Mouse (Mus musculus) liver, embryonic 11.5 days (tissue): ENCODE measurements around the gene Bscl2. TPM values are rescaled to one million over a fixed set of nuclear protein-coding genes. Genes with fewer than 3 reads are reported as not detected.

Experiments used
- microRNA-seq: library from miRNA; unstranded; fragments of <30 nt; microRNA quantifications from one replicate; pipeline ENCODE4, GENCODE M21; 2017; ENCODE audit warnings: borderline number of aligned reads
- polyA plus RNA-seq: library from polyadenylated mRNA; unstranded; fragments of >200 nt; fragmentation: Nextera tagmentation; extraction: Ambion mirVana; gene quantifications from 2 replicates; pipeline ENCODE4 v1.2.1, GENCODE M21; 2014

Gene Bscl2
- polyA plus RNA-seq, 1 experiment from 2014 or later = 52.7 TPM

Small RNAs within 50 kb of the gene (microRNA-seq; reads per million reads assigned to microRNA genes)
- gene Mir5136 = not detected

Other genes starting within 250 kb of the Bscl2 start
- gene Slc22a8, start 246.2 kb upstream of the Bscl2 start, polyA plus RNA-seq = 2.0 and 2.9 TPM in 2 replicates
- not detected in 2 replicates for gene Slc22a6, start 219.4 kb upstream of the Bscl2 start, polyA plus RNA-seq
- 0.12 TPM in 1 of 2 replicates, not detected in the other for gene Chrm1, start 173.7 kb upstream of the Bscl2 start, polyA plus RNA-seq
- 150 and 159 TPM in 2 replicates for gene Slc3a2, start 114.1 kb upstream of the Bscl2 start, polyA plus RNA-seq
- gene Wdr74, start 101.6 kb upstream of the Bscl2 start, polyA plus RNA-seq = 142 and 143 TPM in 2 replicates
- 1.7 and 2.0 TPM in 2 replicates for gene 1700092M07Rik, start 96.7 kb upstream of the Bscl2 start, polyA plus RNA-seq
- gene Stx5a, start 96.1 kb upstream of the Bscl2 start, polyA plus RNA-seq = 69.5 and 73.1 TPM in 2 replicates
- 197 and 198 TPM in 2 replicates for gene Nxf1, start 80.4 kb upstream of the Bscl2 start, polyA plus RNA-seq
- gene Tmem223, start 66.5 kb upstream of the Bscl2 start, polyA plus RNA-seq = 116 and 123 TPM in 2 replicates
- 116 and 119 TPM in 2 replicates for gene Tmem179b, start 63.0 kb upstream of the Bscl2 start, polyA plus RNA-seq
- 25.9 TPM in 2 replicates for gene Taf6l, start 51.0 kb upstream of the Bscl2 start, polyA plus RNA-seq
- 152 and 159 TPM in 2 replicates for gene Polr2g, start 38.9 kb upstream of the Bscl2 start, polyA plus RNA-seq
- 3.2 and 4.1 TPM in 2 replicates for gene Zbtb3, start 34.9 kb upstream of the Bscl2 start, polyA plus RNA-seq
- gene Ttc9c, start 18.1 kb upstream of the Bscl2 start, polyA plus RNA-seq = 43.8 and 46.8 TPM in 2 replicates
- gene Hnrnpul2, start 17.5 kb upstream of the Bscl2 start, polyA plus RNA-seq = 5.5 and 6.4 TPM in 2 replicates
- 0.40 TPM in 1 of 2 replicates, not detected in the other for gene AC129217.1, start 7.7 kb upstream of the Bscl2 start, polyA plus RNA-seq
- gene Gng3, start 1.7 kb downstream of the Bscl2 start, polyA plus RNA-seq = 2.1 and 2.3 TPM in 2 replicates
- gene Lrrn4cl, start 13.3 kb downstream of the Bscl2 start, polyA plus RNA-seq = 0.10 and 0.34 TPM in 2 replicates
- 198 and 204 TPM in 2 replicates for gene Ubxn1, start 34.0 kb downstream of the Bscl2 start, polyA plus RNA-seq
- gene Uqcc3, start 43.5 kb downstream of the Bscl2 start, polyA plus RNA-seq = 57.1 and 66.9 TPM in 2 replicates
- gene Lbhd1, start 46.3 kb downstream of the Bscl2 start, polyA plus RNA-seq = 133 and 147 TPM in 2 replicates
- not detected in 2 replicates for gene Gm49403, start 46.5 kb downstream of the Bscl2 start, polyA plus RNA-seq
- gene 1810009A15Rik, start 51.4 kb downstream of the Bscl2 start, polyA plus RNA-seq = 163 and 171 TPM in 2 replicates
- gene Gm49416, start 51.5 kb downstream of the Bscl2 start, polyA plus RNA-seq = not detected in 2 replicates
- gene Ints5, start 55.5 kb downstream of the Bscl2 start, polyA plus RNA-seq = 47.8 and 52.4 TPM in 2 replicates
- 91.8 and 106 TPM in 2 replicates for gene Ganab, start 60.6 kb downstream of the Bscl2 start, polyA plus RNA-seq
- 32.3 and 34.8 TPM in 2 replicates for gene B3gat3, start 82.9 kb downstream of the Bscl2 start, polyA plus RNA-seq
- 2.4 and 3.9 TPM in 2 replicates for gene Rom1, start 91.9 kb downstream of the Bscl2 start, polyA plus RNA-seq
- gene Eml3, start 92.1 kb downstream of the Bscl2 start, polyA plus RNA-seq = 22.6 and 26.1 TPM in 2 replicates
- 75.6 and 81.1 TPM in 2 replicates for gene Mta2, start 104.4 kb downstream of the Bscl2 start, polyA plus RNA-seq
- 42.4 and 43.2 TPM in 2 replicates for gene Tut1, start 116.4 kb downstream of the Bscl2 start, polyA plus RNA-seq
- 598 and 618 TPM in 2 replicates for gene Eef1g, start 129.6 kb downstream of the Bscl2 start, polyA plus RNA-seq
- gene Ahnak, start 151.8 kb downstream of the Bscl2 start, polyA plus RNA-seq = 2.6 and 3.7 TPM in 2 replicates